Mouse (Mus musculus): ENCODE results near the gene Bhlhe23.

GRCm38 (mm10) chr2:180735232-180735631 is 41.5 kb downstream of the Bhlhe23 start:
- TF ChIP-seq EP300 (IDR thresholded peaks at IDR 0.05; ENCODE audit: low read length), result no peak
- TF ChIP-seq TCF12 (IDR thresholded peaks at IDR 0.05; ENCODE audit: low read depth, low read length), result no peak
- no peak for TF ChIP-seq MAZ (IDR thresholded peaks at IDR 0.05; ENCODE audit: low read depth, low read length)
- TF ChIP-seq MEF2A (IDR thresholded peaks at IDR 0.05; ENCODE audit: borderline replicate concordance, low read depth, low read length), result no peak
- TF ChIP-seq E2F4 (IDR thresholded peaks at IDR 0.05; ENCODE audit: insufficient replicate concordance, low read depth, low read length), result no peak

Measured in CH12.LX (cell line).